Mouse (Mus musculus) liver, embryonic 14.5 days (tissue): ENCODE data around the gene Trpv6.

Source experiments
- CTCF ChIP-seq: IDR thresholded peaks from 2 replicates; pipeline ENCODE4 v1.5.1; 2016; ENCODE audit warnings: antibody characterized with exemption, low read depth, control low read depth
- EP300 ChIP-seq: IDR thresholded peaks from 2 replicates; pipeline ENCODE4 v1.6.1; 2016; ENCODE audit warnings: antibody characterized with exemption, low read depth

GRCm38 (mm10) chr6:41654648-41655047, 18.4 kb upstream of the Trpv6 start:
- TF ChIP-seq CTCF (no peak), EP300 (no peak)
